Mouse (Mus musculus) embryonic facial prominence, embryonic 14.5 days (tissue): ENCODE measurements around the gene Lgalsl. TPM values are rescaled to one million over a fixed set of nuclear protein-coding genes. Genes with fewer than 3 reads are reported as not detected.

Source experiments
- ATAC-seq: fragments of 200-750 bp; cut with Nextera tagmentation; 2 replicates; pipeline ENCODE4 v1.8.0; 2017; ENCODE audit warnings: low read depth, moderate number of reproducible peaks, moderate TSS enrichment
- DNase-seq: peaks from one replicate; pipeline ENCODE4 v3.0.0-alpha.2; 2015; ENCODE audit warnings: low spot score
- H3K27ac ChIP-seq: fragments of 300-500 bp; sonication (generic); replicated peaks from 2 replicates; pipeline ENCODE4 v1.5.1; 2014; ENCODE audit warnings: low read depth, mild to moderate bottlenecking, low read length, moderate library complexity
- H3K27me3 ChIP-seq: fragments of 300-500 bp; sonication (generic); replicated peaks from 2 replicates; pipeline ENCODE4 v1.6.1; 2014; ENCODE audit warnings: low read length; ENCODE audit not compliant: control insufficient read depth, insufficient read depth
- H3K36me3 ChIP-seq: fragments of 300-500 bp; sonication (generic); 2 replicates; pipeline ENCODE4 v1.6.1; 2014; ENCODE audit warnings: low read length, mixed read lengths; ENCODE audit not compliant: control insufficient read depth, insufficient read depth
- H3K4me1 ChIP-seq: fragments of 300-500 bp; sonication (generic); 2 replicates; pipeline ENCODE4 v1.6.1; 2014; ENCODE audit warnings: antibody characterized with exemption, low read length; ENCODE audit not compliant: control insufficient read depth, insufficient read depth
- H3K4me2 ChIP-seq: fragments of 300-500 bp; sonication (generic); 2 replicates; pipeline ENCODE4 v1.6.1; 2014; ENCODE audit warnings: low read depth, mild to moderate bottlenecking, low read length, moderate library complexity, mixed read lengths
- H3K4me3 ChIP-seq: fragments of 300-500 bp; sonication (generic); 2 replicates; pipeline ENCODE4 v1.5.1; 2014; ENCODE audit warnings: low read depth, mild to moderate bottlenecking, low read length
- H3K9ac ChIP-seq: fragments of 300-500 bp; sonication (generic); 2 replicates; pipeline ENCODE4 v1.6.1; 2014; ENCODE audit warnings: low read depth, mild to moderate bottlenecking, low read length, moderate library complexity, mixed read lengths
- H3K9me3 ChIP-seq: fragments of 300-500 bp; sonication (generic); 2 replicates; pipeline ENCODE4 v1.6.1; 2016; ENCODE audit warnings: low read length; ENCODE audit not compliant: control insufficient read depth
- WGBS: fragments of 180-500 bp; shearing (Covaris S2); extraction: QIAGEN DNeasy Blood & Tissue Kit; methylation state at CpG from one replicate; pipeline ENCODE4 v1.1.7; 2014; 5-methylcytosine and 5-hydroxymethylcytosine counted together
- polyA plus RNA-seq: library from polyadenylated mRNA; unstranded; fragments of >200 nt; fragmentation: Nextera tagmentation; extraction: Ambion mirVana; gene quantifications from 2 replicates; pipeline ENCODE4 v1.2.1, GENCODE M21; 2014

The Lgalsl gene
- polyA plus RNA-seq, 1 experiment from 2014 or later = 54.9 TPM

DNA sequence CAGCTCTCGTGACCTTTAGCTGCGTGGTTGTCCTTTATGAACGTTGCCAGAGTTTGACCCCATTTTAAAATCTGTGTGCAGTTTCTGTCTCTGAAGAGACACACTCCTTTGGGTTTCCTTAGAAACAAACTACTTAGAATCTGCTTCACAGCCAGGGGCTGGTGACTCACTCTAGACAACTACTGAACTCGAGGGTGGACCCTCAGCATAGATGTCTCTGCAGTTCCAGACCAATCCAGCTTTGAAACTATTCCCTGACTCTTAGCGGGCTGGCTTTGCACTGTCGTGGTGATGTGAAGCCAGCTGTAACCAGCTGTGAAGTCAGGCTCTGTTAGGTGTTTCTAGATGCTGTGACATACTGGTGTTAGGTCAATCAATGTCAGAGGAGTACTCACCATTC lies 33.8 kb upstream of the Lgalsl start:
- WGBS = 76% methylated on average over 6 of the region's 6 CpGs
- H3K4me2 ChIP-seq = no peak overlapping the region
- DNase-seq = no peak
- no peak for ATAC-seq
- no peaks in the 10 kb centered on the region for H3K36me3 ChIP-seq
- no peak overlapping the region for H3K4me3 ChIP-seq
- no peaks in the 10 kb centered on the region for H3K9me3 ChIP-seq
- H3K9ac ChIP-seq = no peak overlapping the region
- no peak overlapping the region for H3K27ac ChIP-seq
- H3K27me3 ChIP-seq = no peaks in the 10 kb centered on the region
- H3K4me1 ChIP-seq = peaks cover 9% of the 10 kb centered on the region

DNA sequence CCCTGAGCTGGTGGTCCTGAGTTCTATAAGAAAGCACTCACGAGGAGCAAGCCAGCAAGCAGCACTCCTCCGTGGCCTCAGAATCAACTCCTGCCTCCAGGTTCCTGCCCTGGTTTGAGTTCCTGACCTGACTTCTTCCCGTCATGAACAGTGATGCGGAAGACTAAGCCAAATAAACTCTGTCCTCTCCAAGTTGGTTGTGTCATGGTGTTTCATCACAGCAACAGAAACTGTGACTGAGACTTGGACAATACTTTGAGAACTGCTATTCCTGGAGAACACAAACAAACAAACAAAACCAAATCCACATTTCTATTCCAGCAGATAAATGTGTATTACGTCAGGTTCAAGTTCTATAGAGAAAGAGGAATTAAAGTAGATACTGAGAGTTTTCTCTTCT lies 31.2 kb upstream of the Lgalsl start:
- no peaks in the 10 kb centered on the region for H3K36me3 ChIP-seq
- no peak overlapping the region for H3K4me2 ChIP-seq
- H3K9ac ChIP-seq = no peak overlapping the region
- no peaks in the 10 kb centered on the region for H3K9me3 ChIP-seq
- ATAC-seq = no peak
- H3K4me3 ChIP-seq = no peak overlapping the region
- H3K4me1 ChIP-seq = peaks cover 25% of the 10 kb centered on the region
- 87% methylated on average over 5 of the region's 5 CpGs for WGBS
- no peaks in the 10 kb centered on the region for H3K27me3 ChIP-seq
- no peak for DNase-seq
- no peak overlapping the region for H3K27ac ChIP-seq

DNA sequence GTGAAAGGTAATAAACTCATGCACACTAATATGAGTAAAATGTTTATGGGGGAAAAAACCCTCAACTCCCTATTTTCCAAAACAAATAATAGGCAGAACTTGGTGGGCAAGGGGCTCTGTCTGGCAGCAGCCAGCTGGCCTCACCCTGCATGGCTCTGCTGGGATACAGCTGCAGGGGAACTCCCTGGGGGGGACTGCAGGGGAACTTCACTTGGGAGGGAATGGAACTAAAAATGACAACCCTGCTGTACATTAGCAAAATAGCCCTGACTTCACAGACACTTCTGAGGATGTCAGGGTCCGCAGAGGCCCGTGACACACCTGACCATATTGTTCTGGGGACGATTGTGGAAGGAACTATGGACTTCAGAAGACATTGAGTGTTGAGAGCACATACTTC lies 29.5 kb upstream of the Lgalsl start:
- Histone ChIP-seq H3K4me1 (peaks cover 32% of the 10 kb centered on the region), H3K36me3 (no peaks in the 10 kb centered on the region), H3K4me3 (no peak overlapping the region), H3K9me3 (no peaks in the 10 kb centered on the region), H3K27me3 (no peaks in the 10 kb centered on the region), H3K9ac (no peak overlapping the region), H3K27ac (peak overlapping the region; percentile 86), H3K4me2 (no peak overlapping the region)
- DNase-seq (no peak), ATAC-seq (no peak)
- WGBS = 92% methylated on average over 3 of the region's 3 CpGs

DNA sequence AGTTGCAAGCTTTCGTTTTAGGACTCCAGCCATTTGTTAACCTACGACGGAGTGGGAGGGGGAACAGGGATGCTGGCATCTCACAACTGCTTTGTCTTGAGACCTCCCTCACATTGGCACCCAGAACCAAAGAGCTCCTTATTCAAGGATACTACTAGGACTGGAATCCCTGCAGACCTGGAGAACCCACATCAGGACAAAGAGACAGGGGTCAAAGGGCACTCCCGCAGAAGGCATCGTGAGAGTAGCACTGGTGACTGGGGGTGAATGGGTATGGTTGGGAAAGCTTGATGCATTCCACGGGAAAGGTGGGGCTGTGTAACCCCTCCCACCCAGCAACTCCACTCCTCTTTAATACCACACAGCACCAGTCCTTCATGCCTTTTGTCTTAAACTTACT lies 29.0 kb upstream of the Lgalsl start:
- Histone ChIP-seq H3K9ac (no peak overlapping the region; the same call in 1 of the 2 replicates), H3K27me3 (no peaks in the 10 kb centered on the region), H3K4me1 (peaks cover 32% of the 10 kb centered on the region), H3K4me3 (no peak overlapping the region), H3K27ac (peak overlapping the region; percentile 86), H3K9me3 (no peaks in the 10 kb centered on the region), H3K36me3 (no peaks in the 10 kb centered on the region), H3K4me2 (peak overlapping the region; percentile 32)
- no peak for ATAC-seq
- 45% methylated on average over 6 of the region's 6 CpGs for WGBS
- DNase-seq = no peak

DNA sequence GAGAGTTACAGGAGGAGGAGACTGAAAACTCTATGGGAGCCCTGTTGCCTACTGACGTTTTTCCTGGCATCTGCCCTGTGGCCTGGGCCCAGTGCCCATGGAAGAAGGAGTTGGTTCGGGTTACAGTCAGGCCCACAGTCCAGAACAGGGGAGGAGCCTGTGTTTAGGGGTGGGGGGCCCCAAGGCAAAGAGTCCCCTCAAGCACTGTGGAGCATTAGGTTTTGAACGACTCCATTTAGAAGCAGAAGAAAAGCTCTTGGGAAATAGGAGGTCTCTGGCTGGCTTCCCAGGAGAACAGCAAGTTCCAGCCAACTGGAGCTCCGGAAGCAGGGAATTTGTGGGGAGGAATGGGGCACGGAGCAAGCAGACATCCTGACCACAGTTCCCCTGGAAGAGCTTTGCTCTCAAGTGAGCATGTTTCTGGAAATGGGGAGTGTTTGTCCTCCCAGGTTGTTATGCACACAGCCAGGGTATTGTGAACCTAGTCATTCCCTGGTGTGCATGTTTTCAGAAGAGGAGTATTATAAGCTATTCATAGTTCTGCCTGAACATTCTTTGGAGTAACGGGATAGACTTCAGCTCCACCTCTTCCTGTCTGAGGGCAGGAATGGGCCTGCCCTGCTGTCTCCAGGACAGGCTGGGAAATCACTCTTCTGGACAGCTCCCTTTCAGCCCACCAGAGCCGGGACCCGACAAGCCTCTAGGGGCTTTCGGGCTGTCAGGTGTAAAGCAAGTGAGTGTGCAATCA lies 28.2 kb upstream of the Lgalsl start:
- H3K4me3 ChIP-seq = no peak overlapping the region; the same call in 1 of the 2 replicates
- no peaks in the 10 kb centered on the region for H3K27me3 ChIP-seq
- H3K9ac ChIP-seq = no peak overlapping the region
- H3K36me3 ChIP-seq = no peaks in the 10 kb centered on the region
- DNase-seq (peak; percentile 93), ATAC-seq (peak; percentile 93)
- no peaks in the 10 kb centered on the region for H3K9me3 ChIP-seq
- H3K4me1 ChIP-seq = peaks cover 32% of the 10 kb centered on the region
- 9% methylated on average over 9 of the region's 9 CpGs for WGBS
- H3K27ac ChIP-seq = peak overlapping the region; percentile 86
- peak overlapping the region; percentile 32 for H3K4me2 ChIP-seq

DNA sequence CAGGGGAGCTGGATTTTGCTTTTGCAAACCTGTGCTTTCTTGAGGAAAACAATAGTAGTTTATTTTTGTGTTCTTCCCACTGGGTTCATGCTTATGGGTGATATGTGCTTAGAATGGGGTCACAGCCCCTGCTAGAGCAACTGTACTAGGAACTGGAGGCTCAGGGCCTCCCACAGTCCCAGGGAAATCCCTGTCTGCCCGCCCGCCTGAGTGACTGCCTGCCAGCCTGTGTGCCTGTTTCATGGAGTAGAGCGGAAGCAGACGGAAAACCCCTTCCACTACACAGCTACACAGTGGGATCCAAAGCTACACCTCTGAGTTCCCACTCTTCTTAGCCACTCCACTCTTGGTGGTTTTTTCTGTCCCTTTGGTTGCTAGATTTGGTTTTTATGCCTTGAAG lies 27.1 kb upstream of the Lgalsl start:
- 66% methylated on average over 4 of the region's 4 CpGs for WGBS
- no peak overlapping the region for H3K9ac ChIP-seq
- no peak for DNase-seq
- no peak overlapping the region for H3K4me3 ChIP-seq
- H3K4me1 ChIP-seq = peaks cover 32% of the 10 kb centered on the region
- H3K4me2 ChIP-seq = no peak overlapping the region
- peak overlapping the region; percentile 86 for H3K27ac ChIP-seq
- H3K27me3 ChIP-seq = no peaks in the 10 kb centered on the region
- no peaks in the 10 kb centered on the region for H3K9me3 ChIP-seq
- no peaks in the 10 kb centered on the region for H3K36me3 ChIP-seq
- ATAC-seq = no peak

DNA sequence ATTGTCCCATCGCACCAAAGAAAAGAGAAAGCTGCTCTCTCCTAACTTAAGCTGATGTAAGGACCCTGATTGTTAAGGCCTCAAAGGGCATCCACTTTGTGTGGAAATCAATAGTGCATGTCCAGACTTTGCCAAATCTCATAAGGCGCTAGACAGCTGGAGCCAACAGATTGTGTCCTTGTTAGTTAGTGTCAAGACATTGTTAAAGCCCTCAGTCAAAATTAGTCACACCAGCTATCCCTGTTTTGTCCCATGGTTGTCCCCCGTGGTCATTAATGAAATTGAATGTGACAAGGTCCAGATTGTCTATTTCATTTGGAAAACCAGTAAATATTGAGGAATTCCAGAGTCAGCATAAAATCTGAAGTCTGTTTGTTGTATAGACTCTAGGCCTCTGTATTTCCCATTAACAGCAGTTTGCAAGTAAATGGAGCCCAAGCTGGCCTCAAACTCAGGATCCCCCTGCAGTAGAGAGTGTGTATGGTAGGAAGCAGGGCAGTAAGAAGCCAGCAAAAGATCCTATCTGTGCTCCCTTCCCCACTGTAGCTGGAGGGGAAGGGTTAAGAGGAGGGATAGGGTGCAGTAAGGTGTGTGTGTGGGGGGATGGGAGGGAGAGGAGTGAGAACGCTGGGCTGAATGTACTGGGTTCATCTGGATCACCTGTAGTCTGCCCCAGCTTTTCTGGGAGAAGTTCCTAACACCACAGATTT lies 23.3 kb upstream of the Lgalsl start:
- H3K9ac ChIP-seq = no peak overlapping the region
- H3K27ac ChIP-seq = no peak overlapping the region
- no peaks in the 10 kb centered on the region for H3K9me3 ChIP-seq
- no peaks in the 10 kb centered on the region for H3K27me3 ChIP-seq
- no peak for DNase-seq
- WGBS = 64% methylated on average over 4 of the region's 4 CpGs
- H3K4me3 ChIP-seq = no peak overlapping the region
- no peaks in the 10 kb centered on the region for H3K36me3 ChIP-seq
- H3K4me2 ChIP-seq = no peak overlapping the region
- ATAC-seq = no peak
- peaks cover 22% of the 10 kb centered on the region for H3K4me1 ChIP-seq

DNA sequence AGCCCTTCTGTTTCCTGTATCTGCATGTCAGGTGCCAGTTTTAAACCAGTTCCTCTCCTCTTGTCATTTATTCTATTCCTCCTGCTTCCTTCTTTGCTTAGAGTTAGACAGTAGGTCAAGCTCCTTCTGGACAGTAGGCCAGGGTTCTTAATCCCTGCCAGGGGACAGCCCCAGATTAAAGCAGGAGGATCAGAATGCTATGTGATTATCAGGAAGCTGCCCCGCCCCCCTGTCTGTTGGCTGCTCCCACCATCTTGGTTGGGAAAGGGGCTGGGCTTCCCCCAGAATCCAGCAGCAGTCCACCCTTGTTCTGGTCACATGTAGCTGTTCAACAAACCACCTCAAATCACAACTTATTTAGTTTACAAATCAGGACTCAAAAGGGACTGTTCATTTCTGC lies 19.3 kb upstream of the Lgalsl start:
- DNase-seq (no peak), ATAC-seq (no peak)
- Histone ChIP-seq H3K9me3 (no peaks in the 10 kb centered on the region), H3K36me3 (no peaks in the 10 kb centered on the region), H3K27ac (no peak overlapping the region), H3K4me3 (no peak overlapping the region), H3K4me2 (no peak overlapping the region), H3K4me1 (peaks cover 8% of the 10 kb centered on the region), H3K9ac (no peak overlapping the region), H3K27me3 (no peaks in the 10 kb centered on the region)
- WGBS = 89% methylated on average over 1 of the region's 1 CpGs
